Mouse (Mus musculus): Measurements from ENCODE around the gene Gabpb2. TPM values are rescaled to one million over a fixed set of nuclear protein-coding genes. Genes with fewer than 3 reads are reported as not detected.

Gabpb2 gene
- total and polyA plus RNA-seq, 3 experiments, result 72.2 to 92.8 (median 82.2) TPM

DNA sequence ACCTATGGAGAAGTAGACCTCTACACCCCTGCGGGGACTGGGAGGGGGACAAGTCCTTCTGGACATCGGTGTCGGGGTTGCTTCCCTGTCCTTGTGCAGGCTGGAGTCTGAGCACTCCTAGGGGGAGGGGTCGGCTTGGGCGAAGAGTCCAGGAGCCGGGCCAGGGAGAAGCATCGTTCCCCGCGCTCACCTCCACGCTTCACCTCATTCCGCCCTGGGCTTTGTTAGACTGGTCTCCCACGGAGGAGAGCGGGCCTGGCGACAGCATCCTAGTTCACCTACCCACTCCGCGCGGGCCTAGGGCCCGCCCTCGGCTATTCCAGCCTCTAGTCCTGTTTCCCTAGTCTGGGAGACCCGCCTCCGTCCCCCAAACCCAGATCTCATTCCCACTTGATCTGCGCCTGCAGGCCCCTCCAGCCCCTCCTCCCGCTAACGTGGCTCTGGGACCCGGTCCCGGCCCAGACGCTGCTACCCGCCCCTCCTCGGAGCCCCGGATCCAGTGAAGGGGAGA, 56.6 kb downstream of the Gabpb2 start:
- H3K79me2 ChIP-seq (ENCODE audit: control insufficient read depth, insufficient read depth, low read length, poor library complexity), result no peaks in the 10 kb centered on the region
- no peak for TF ChIP-seq ETS1 (IDR thresholded peaks at IDR 0.05; ENCODE audit: low read depth, low read length)
- TF ChIP-seq MAZ (IDR thresholded peaks at IDR 0.05; ENCODE audit: low read depth, low read length), result no peak
- TF ChIP-seq CTCF (IDR thresholded peaks at IDR 0.05 in 2 of 3, conservative IDR thresholded peaks at IDR 0.05 in 1 of 3; ENCODE audit: control insufficient read depth in 1 of 3, insufficient read depth in 1 of 3, low read depth in 2 of 3, low read length in 3 of 3, poor library complexity in 1 of 3, severe bottlenecking in 1 of 3), result no peak
- TF ChIP-seq BHLHE40 (IDR thresholded peaks at IDR 0.05; ENCODE audit: borderline replicate concordance, low read depth, low read length), result no peak
- no peak for TF ChIP-seq E2F4 (IDR thresholded peaks at IDR 0.05; ENCODE audit: borderline replicate concordance, low read depth, low read length)
- TF ChIP-seq TCF12 (IDR thresholded peaks at IDR 0.05; ENCODE audit: low read depth, low read length), result no peak
- TF ChIP-seq JUND (IDR thresholded peaks at IDR 0.05; ENCODE audit: low read depth, low read length), result no peak
- no peak for TF ChIP-seq MEF2A (IDR thresholded peaks at IDR 0.05; ENCODE audit: extremely low read depth, insufficient replicate concordance, low read depth, low read length, poor library complexity, severe bottlenecking)
- TF ChIP-seq GABPA (IDR thresholded peaks at IDR 0.05; ENCODE audit: low read depth, low read length), result no peak
- no peak overlapping the region for H3K27ac ChIP-seq (ENCODE audit: control insufficient read depth, low read depth, low read length)
- peak overlapping the region; percentile 70 to 96 for H3K4me3 ChIP-seq (ENCODE audit: control insufficient read depth in 1 of 2, insufficient read depth in 1 of 2, low read depth in 2 of 2, low read length in 2 of 2)
- no peaks in the 10 kb centered on the region; a peak in 1 of 4 replicates for H3K27me3 ChIP-seq (ENCODE audit: control insufficient read depth in 1 of 2, insufficient read depth in 2 of 2, low read length in 2 of 2)
- peaks cover 0 to 12% of the 10 kb centered on the region in 2 experiments; a peak in 2 of 4 replicates for H3K36me3 ChIP-seq (ENCODE audit: control insufficient read depth in 1 of 2, insufficient read depth in 2 of 2, low read length in 2 of 2)
- H3K9ac ChIP-seq (ENCODE audit: control insufficient read depth, low read depth, low read length, poor library complexity, severe bottlenecking), result peak overlapping the region; percentile 68; the same call in 1 of the 2 replicates
- DNase-seq (ENCODE audit: low read depth, low spot score), result no peak
- no peaks in the 10 kb centered on the region for H3K9me3 ChIP-seq (replicated peaks; ENCODE audit: insufficient read depth, low read length)
- peaks cover 7 to 26% of the 10 kb centered on the region in 2 experiments for H3K4me1 ChIP-seq (ENCODE audit: control insufficient read depth in 1 of 2, insufficient read depth in 2 of 2, low read length in 2 of 2)

DNA sequence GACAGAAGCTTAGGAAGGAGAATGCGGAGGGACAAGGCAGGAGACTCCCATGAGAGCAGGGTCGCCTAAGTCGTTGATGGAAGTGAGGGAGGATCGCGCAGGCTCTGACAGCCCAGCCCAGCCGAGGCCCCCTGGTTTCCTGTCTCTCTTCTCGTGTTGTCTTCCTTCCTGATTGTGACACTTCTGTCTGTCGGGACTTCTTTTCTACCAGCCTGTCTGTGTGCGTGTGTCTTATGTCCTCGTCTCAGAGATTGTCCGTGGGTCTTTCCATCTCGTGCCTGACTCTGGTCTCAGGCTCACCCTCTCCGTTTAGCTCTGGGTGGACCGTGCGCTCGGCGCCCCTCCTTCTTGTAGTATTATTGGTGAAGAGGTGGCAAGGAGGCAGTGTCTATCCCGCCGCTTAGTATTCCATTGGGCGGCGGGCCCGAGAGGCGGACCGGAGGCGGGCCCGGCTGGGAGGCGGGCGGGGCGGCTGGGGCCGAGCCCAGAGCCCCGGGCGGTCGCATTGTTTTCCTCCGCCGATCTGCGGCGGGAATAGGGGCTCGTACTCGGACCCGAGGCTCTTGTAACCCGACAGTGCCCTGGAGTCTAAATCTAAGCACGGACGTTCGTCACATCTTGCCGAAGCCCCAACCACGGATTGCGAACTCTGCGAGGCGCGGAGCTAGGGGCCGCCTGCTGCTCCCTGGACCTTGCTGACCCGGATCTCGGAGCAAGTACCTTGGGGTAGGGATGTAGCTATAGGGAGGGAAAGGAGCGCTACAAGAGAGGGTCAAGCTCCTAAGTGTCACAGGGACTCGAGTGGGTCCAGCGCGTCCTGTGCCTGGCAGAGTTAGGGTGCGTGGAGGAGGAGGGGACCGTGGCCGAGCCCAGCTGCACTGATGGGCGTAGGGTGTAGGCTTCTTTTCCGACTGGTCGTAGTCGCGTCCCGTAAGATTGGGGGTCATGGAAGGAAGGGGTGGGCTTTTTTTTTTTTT, 57.4 kb downstream of the Gabpb2 start, which contains the start of gene Sema6c:
Gene Sema6c, plus strand, starts transcription at position 471 of the 977 bp plus-strand sequence.
- peak within 1 kb of the TSS; percentile 70 to 96 for H3K4me3 ChIP-seq (ENCODE audit: control insufficient read depth in 1 of 2, insufficient read depth in 1 of 2, low read depth in 2 of 2, low read length in 2 of 2)
- no peaks in the 10 kb centered on the region for H3K79me2 ChIP-seq (ENCODE audit: control insufficient read depth, insufficient read depth, low read length, poor library complexity)
- H3K9me3 ChIP-seq (replicated peaks; ENCODE audit: insufficient read depth, low read length), result no peaks in the 10 kb centered on the region
- peaks cover 6 to 24% of the 10 kb centered on the region in 2 experiments for H3K4me1 ChIP-seq (ENCODE audit: control insufficient read depth in 1 of 2, insufficient read depth in 2 of 2, low read length in 2 of 2)
- peak within 1 kb of the TSS; percentile 68 for H3K9ac ChIP-seq (ENCODE audit: control insufficient read depth, low read depth, low read length, poor library complexity, severe bottlenecking)
- DNase-seq (ENCODE audit: low read depth, low spot score), result peak; percentile 99
- no peaks in the 10 kb centered on the region; a peak in 1 of 4 replicates for H3K27me3 ChIP-seq (ENCODE audit: control insufficient read depth in 1 of 2, insufficient read depth in 2 of 2, low read length in 2 of 2)
- H3K36me3 ChIP-seq (ENCODE audit: control insufficient read depth in 1 of 2, insufficient read depth in 2 of 2, low read length in 2 of 2), result peaks cover 0 to 12% of the 10 kb centered on the region in 2 experiments; a peak in 2 of 4 replicates
- H3K27ac ChIP-seq (ENCODE audit: control insufficient read depth, low read depth, low read length), result no peak within 1 kb of the TSS
- TF ChIP-seq POLR2A (IDR thresholded peaks at IDR 0.05; ENCODE audit: control insufficient read depth in 1 of 2, insufficient read depth in 1 of 2, low read depth in 1 of 2, low read length in 2 of 2, poor library complexity in 1 of 2) (peak in 1 of 2 experiments; percentile 76; a peak in 2 of 4 replicates), HCFC1 (IDR thresholded peaks at IDR 0.05; ENCODE audit: low read depth, low read length) (peak; percentile 72), TCF12 (IDR thresholded peaks at IDR 0.05; ENCODE audit: low read depth, low read length) (peak; percentile 50), RAD21 (IDR thresholded peaks at IDR 0.05; ENCODE audit: low read depth, low read length) (no peak; the same call in 1 of the 2 replicates), CHD2 (IDR thresholded peaks at IDR 0.05; ENCODE audit: low read length) (no peak), JUND (IDR thresholded peaks at IDR 0.05; ENCODE audit: low read depth, low read length) (no peak), MXI1 (IDR thresholded peaks at IDR 0.05; ENCODE audit: low read depth, low read length) (peak; percentile 89), NRF1 (IDR thresholded peaks at IDR 0.05; ENCODE audit: insufficient read depth, low read depth, low read length, poor library complexity, severe bottlenecking) (0 out of 2 replicates have a peak, but pooled peaks have one; percentile 45), E2F4 (IDR thresholded peaks at IDR 0.05; ENCODE audit: borderline replicate concordance, low read depth, low read length) (no peak; the same call in 1 of the 2 replicates), BHLHE40 (IDR thresholded peaks at IDR 0.05; ENCODE audit: borderline replicate concordance, low read depth, low read length) (peak; percentile 57; the same call in 1 of the 2 replicates), GABPA (IDR thresholded peaks at IDR 0.05; ENCODE audit: low read depth, low read length) (no peak), ZNF384 (IDR thresholded peaks at IDR 0.05; ENCODE audit: low read depth, low read length) (peak; percentile 43; the same call in 1 of the 2 replicates), EP300 (IDR thresholded peaks at IDR 0.05; ENCODE audit: low read depth in 1 of 2, low read length in 2 of 2) (peak in 1 of 2 experiments; percentile 13; a peak in 1 of 4 replicates), NELFE (IDR thresholded peaks at IDR 0.05; ENCODE audit: low read depth, low read length) (peak; percentile 55), TAL1 (IDR thresholded peaks at IDR 0.05; ENCODE audit: low read length) (no peak), RCOR1 (IDR thresholded peaks at IDR 0.05; ENCODE audit: low read depth, low read length) (no peak), TBP (IDR thresholded peaks at IDR 0.05; ENCODE audit: low read depth, low read length) (peak; percentile 30; the same call in 1 of the 2 replicates), SIN3A (IDR thresholded peaks at IDR 0.05; ENCODE audit: low read length) (peak; percentile 92), GATA1 (IDR thresholded peaks at IDR 0.05; ENCODE audit: low read depth, low read length) (0 out of 2 replicates have a peak, but pooled peaks have one; percentile 1), MAFK (IDR thresholded peaks at IDR 0.05; ENCODE audit: borderline replicate concordance, low read depth, low read length) (no peak), ZC3H11A (IDR thresholded peaks at IDR 0.05; ENCODE audit: low read depth, low read length) (no peak), ELF1 (IDR thresholded peaks at IDR 0.05; ENCODE audit: low read depth, low read length) (peak; percentile 39; the same call in 1 of the 2 replicates), MAX (IDR thresholded peaks at IDR 0.05; ENCODE audit: low read length) (peak; percentile 68)
